Mouse (Mus musculus) limb, embryonic 14.5 days (tissue): ENCODE data around the gene Hist1h2bp. TPM values are rescaled to one million over a fixed set of nuclear protein-coding genes. Genes with fewer than 3 reads are reported as not detected.
"Not testable (repeated sequence)": the region's sequence is repeated elsewhere in the genome, so short reads cannot be mapped to it uniquely, and the experiment has no call there.

Experiments
- ATAC-seq: fragments of 200-750 bp; cut with Nextera tagmentation; 2 replicates; pipeline ENCODE4 v1.8.0; 2017; ENCODE audit warnings: low read depth, moderate number of reproducible peaks, moderate TSS enrichment; ENCODE audit not compliant: low FRiP score
- DNase-seq: peaks from one replicate; pipeline ENCODE4 v3.0.0-alpha.2; 2015; ENCODE audit warnings: low spot score
- H3K27ac ChIP-seq: fragments of 300-500 bp; sonication (generic); replicated peaks from 2 replicates; pipeline ENCODE4 v1.5.1; 2014; ENCODE audit warnings: low read depth, mild to moderate bottlenecking, low read length, moderate library complexity, mixed read lengths
- H3K27me3 ChIP-seq: fragments of 300-500 bp; sonication (generic); 2 replicates; pipeline ENCODE4 v1.6.1; 2014; ENCODE audit warnings: low read length, mixed read lengths; ENCODE audit not compliant: control insufficient read depth, insufficient read depth
- H3K36me3 ChIP-seq: fragments of 300-500 bp; sonication (generic); 2 replicates; pipeline ENCODE4 v1.6.1; 2014; ENCODE audit warnings: mild to moderate bottlenecking, low read length, moderate library complexity, mixed read lengths; ENCODE audit not compliant: control insufficient read depth, insufficient read depth
- H3K4me1 ChIP-seq: fragments of 300-500 bp; sonication (generic); 2 replicates; pipeline ENCODE4 v1.6.1; 2014; ENCODE audit warnings: antibody characterized with exemption, low read length, mixed read lengths; ENCODE audit not compliant: control insufficient read depth, insufficient read depth
- H3K4me2 ChIP-seq: fragments of 300-500 bp; sonication (generic); replicated peaks from 2 replicates; pipeline ENCODE4 v1.6.1; 2014; ENCODE audit warnings: low read depth, mild to moderate bottlenecking, low read length, moderate library complexity; ENCODE audit not compliant: severe bottlenecking
- H3K4me3 ChIP-seq: fragments of 300-500 bp; sonication (generic); replicated peaks from 2 replicates; pipeline ENCODE4 v1.5.1; 2014; ENCODE audit warnings: low read length
- H3K9ac ChIP-seq: fragments of 300-500 bp; sonication (generic); 2 replicates; pipeline ENCODE4 v1.6.1; 2014; ENCODE audit warnings: mild to moderate bottlenecking, low read depth, low read length, moderate library complexity; ENCODE audit not compliant: severe bottlenecking
- H3K9me3 ChIP-seq: fragments of 300-500 bp; sonication (generic); 2 replicates; pipeline ENCODE4 v1.6.1; 2016; ENCODE audit warnings: low read length; ENCODE audit not compliant: control insufficient read depth
- POLR2A ChIP-seq: fragments of 200-500 bp; IDR thresholded peaks from 2 replicates; pipeline ENCODE4 v1.8.0; 2012; ENCODE audit warnings: inconsistent platforms, mild to moderate bottlenecking, moderate library complexity, borderline replicate concordance; ENCODE audit not compliant: insufficient read depth, insufficient read length; ENCODE audit errors: extremely low read depth
- WGBS: fragments of 180-500 bp; shearing (Covaris S2); extraction: QIAGEN DNeasy Blood & Tissue Kit; methylation state at CpG from one replicate; pipeline ENCODE4 v1.1.7; 2014; 5-methylcytosine and 5-hydroxymethylcytosine counted together
- microRNA-seq: library from miRNA; unstranded; fragments of <30 nt; microRNA quantifications from one replicate; pipeline ENCODE4, GENCODE M21; 2016
- polyA plus RNA-seq, 2 experiments: library from polyadenylated mRNA; depleted of rRNA in 1 of 2; stranded (reverse) in 1 of 2; unstranded in 1 of 2; fragments of >200 nt; fragmentation: Nextera tagmentation in 1 of 2; extraction: Ambion mirVana in 1 of 2; gene quantifications; 2 replicates each; pipeline versions ENCODE4 v1.2.1 to v1.2.3; 2012 to 2014

Hist1h2bp gene
- polyA plus RNA-seq, 2 experiments: 1.8 to 1.9 TPM

DNA sequence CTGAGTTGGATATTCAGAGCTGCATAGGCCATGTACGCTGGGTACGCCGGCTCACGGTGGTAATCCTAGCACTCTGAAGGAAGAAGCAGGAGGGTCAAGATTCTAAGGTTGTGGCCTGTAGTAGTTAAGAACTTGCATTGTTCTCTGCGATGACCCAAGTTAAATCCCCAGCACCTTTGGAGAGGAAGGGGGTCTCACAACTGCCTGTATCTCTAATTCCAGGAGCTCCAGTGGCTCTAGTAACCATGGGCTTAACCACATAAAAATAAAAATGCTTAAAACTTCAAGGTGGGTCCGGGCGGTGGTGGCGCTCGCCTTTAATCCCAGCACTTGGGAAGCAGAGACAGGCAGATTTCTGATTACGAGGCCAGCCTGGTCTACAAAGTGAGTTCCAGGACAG is 43.1 kb downstream of the Hist1h2bp start:
- Histone ChIP-seq H3K4me3 (no peak overlapping the region), H3K9ac (no peak overlapping the region), H3K4me1 (no peaks in the 10 kb centered on the region), H3K36me3 (no peaks in the 10 kb centered on the region), H3K9me3 (no peaks in the 10 kb centered on the region), H3K27me3 (no peaks in the 10 kb centered on the region), H3K27ac (no peak overlapping the region), H3K4me2 (no peak overlapping the region)
- TF ChIP-seq POLR2A: no peak
- DNase-seq (no peak), ATAC-seq (no peak)
- 84% methylated on average over 10 of the region's 10 CpGs for WGBS

DNA sequence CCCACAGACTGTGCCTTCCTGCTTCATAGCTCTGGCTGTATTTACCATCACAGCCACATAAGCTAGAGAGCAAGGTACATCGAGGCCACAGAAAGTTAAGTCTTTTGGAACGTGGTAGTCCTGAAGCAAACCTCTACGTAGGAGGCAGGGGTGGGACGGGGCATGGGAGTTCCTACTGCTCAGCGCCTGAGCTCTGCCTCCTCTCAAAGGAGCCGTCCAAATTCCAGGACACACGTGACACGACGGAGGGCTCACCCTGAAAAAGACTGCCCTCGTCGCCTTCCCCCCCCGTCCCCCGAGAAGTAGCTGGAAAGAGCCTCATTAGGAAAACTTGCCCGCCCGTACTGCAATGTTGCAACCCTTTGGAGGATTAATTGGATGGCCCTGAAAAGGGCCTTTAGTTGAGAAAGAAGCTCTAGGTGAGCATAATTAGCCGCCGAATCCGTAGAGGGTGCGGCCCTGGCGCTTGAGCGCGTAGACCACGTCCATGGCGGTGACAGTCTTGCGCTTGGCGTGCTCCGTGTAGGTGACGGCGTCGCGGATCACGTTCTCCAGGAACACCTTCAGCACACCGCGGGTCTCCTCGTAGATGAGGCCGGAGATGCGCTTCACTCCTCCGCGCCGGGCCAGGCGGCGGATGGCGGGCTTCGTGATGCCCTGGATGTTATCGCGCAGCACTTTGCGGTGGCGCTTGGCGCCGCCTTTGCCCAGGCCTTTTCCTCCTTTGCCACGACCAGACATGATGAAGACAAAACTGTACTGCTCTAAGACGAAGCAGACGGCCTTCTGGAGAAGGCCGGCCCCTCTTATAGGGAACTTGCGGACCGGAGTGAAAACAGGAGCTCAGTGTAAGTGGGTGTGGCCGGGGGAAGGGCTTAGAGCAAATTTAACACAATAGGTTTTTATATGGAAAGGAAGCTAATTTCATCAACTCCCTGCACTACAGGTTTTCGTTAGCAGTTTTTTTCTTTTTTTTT is 44.4 kb downstream of the Hist1h2bp start, which contains the start of gene Hist1h4n:
Gene Hist1h4n (minus strand): TSS at position 779 of the 977 bp plus-strand sequence.
- H3K36me3 ChIP-seq, H3K9me3 ChIP-seq, H3K9ac ChIP-seq, DNase-seq, H3K4me1 ChIP-seq, H3K27me3 ChIP-seq, H3K27ac ChIP-seq: not testable (repeated sequence)
- peak; percentile 82 for ATAC-seq
- Histone ChIP-seq H3K4me3 (peak within 1 kb of the TSS; percentile 18), H3K4me2 (peak within 1 kb of the TSS; percentile 26; the same call in 1 of the 2 replicates)
- WGBS: 0% methylated on average over 9 of the region's 58 CpGs

DNA sequence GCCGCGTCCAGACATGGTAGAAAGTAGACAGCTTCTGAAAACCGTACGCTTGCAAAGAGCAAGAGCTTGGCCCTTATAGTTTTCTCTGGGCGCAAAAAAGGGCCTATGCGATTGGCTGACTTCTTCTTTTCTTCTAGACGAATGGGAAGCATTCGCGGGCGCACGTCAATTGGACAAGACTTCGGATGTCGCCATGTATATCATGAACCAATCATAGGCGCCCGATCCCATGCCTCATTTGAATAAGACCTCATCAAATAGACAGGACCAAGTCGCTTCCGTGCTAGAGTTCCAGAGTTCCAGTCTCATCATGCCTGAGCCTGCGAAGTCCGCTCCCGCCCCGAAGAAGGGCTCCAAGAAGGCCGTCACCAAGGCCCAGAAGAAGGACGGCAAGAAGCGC is 46.2 kb downstream of the Hist1h2bp start, which contains the start of the genes Hist1h2ap and Hist1h2br:
Gene Hist1h2ap (minus strand): TSS at position 47 of the 400 bp plus-strand sequence.
Gene Hist1h2br (plus strand): TSS at position 283 of the 400 bp plus-strand sequence.
- not testable (repeated sequence) for H3K27ac ChIP-seq, H3K4me3 ChIP-seq, H3K9ac ChIP-seq, DNase-seq, H3K4me1 ChIP-seq, H3K4me2 ChIP-seq, H3K27me3 ChIP-seq, H3K36me3 ChIP-seq, H3K9me3 ChIP-seq
- WGBS: no CpG with 5 or more reads among the region's 24 CpGs
- peak; percentile 91 for ATAC-seq

Small RNA genes lying within 50 kb of the gene (microRNA-seq; reads per million reads assigned to microRNA genes)
- not detected for gene Gm19658
- not detected for gene Gm44346
- not detected for gene Gm44454
- not detected for gene Gm44466

Other genes starting within 250 kb of the Hist1h2bp start
- not detected in 2 replicates for gene Olfr1366, start 244.7 kb upstream of the Hist1h2bp start, polyA plus RNA-seq (2012; rRNA removed)
- gene Olfr1366, start 244.7 kb upstream of the Hist1h2bp start, polyA plus RNA-seq (2014; fragmentation: Nextera tagmentation; extraction: Ambion mirVana): 0.15 and 0.30 TPM in 2 replicates
- gene Olfr1535, start 227.6 kb upstream of the Hist1h2bp start, polyA plus RNA-seq (2012; rRNA removed): not detected in 2 replicates
- not detected in 2 replicates for gene Olfr1535, start 227.6 kb upstream of the Hist1h2bp start, polyA plus RNA-seq (2014; fragmentation: Nextera tagmentation; extraction: Ambion mirVana)
- gene Olfr1364, start 205.7 kb upstream of the Hist1h2bp start, polyA plus RNA-seq (2012; rRNA removed): not detected in 2 replicates
- not detected in 2 replicates for gene Olfr1364, start 205.7 kb upstream of the Hist1h2bp start, polyA plus RNA-seq (2014; fragmentation: Nextera tagmentation; extraction: Ambion mirVana)
- not detected in 2 replicates for gene Olfr1362, start 173.4 kb upstream of the Hist1h2bp start, polyA plus RNA-seq (2012; rRNA removed)
- gene Olfr1362, start 173.4 kb upstream of the Hist1h2bp start, polyA plus RNA-seq (2014; fragmentation: Nextera tagmentation; extraction: Ambion mirVana): not detected in 2 replicates
- not detected in 2 replicates for gene Olfr11, start 144.9 kb upstream of the Hist1h2bp start, polyA plus RNA-seq (2012; rRNA removed)
- gene Olfr11, start 144.9 kb upstream of the Hist1h2bp start, polyA plus RNA-seq (2014; fragmentation: Nextera tagmentation; extraction: Ambion mirVana): not detected in 2 replicates
- not detected in 2 replicates for gene Olfr1361, start 124.1 kb upstream of the Hist1h2bp start, polyA plus RNA-seq (2012; rRNA removed)
- gene Olfr1361, start 124.1 kb upstream of the Hist1h2bp start, polyA plus RNA-seq (2014; fragmentation: Nextera tagmentation; extraction: Ambion mirVana): not detected in 2 replicates
- not detected in 2 replicates for gene Olfr1360, start 110.1 kb upstream of the Hist1h2bp start, polyA plus RNA-seq (2012; rRNA removed)
- not detected in 2 replicates for gene Olfr1360, start 110.1 kb upstream of the Hist1h2bp start, polyA plus RNA-seq (2014; fragmentation: Nextera tagmentation; extraction: Ambion mirVana)
- gene Olfr1359, start 89.3 kb upstream of the Hist1h2bp start, polyA plus RNA-seq (2012; rRNA removed): not detected in 2 replicates
- gene Olfr1359, start 89.3 kb upstream of the Hist1h2bp start, polyA plus RNA-seq (2014; fragmentation: Nextera tagmentation; extraction: Ambion mirVana): not detected in 2 replicates
- 15.9 and 20.8 TPM in 2 replicates for gene Hist1h2bl, start 71.3 kb upstream of the Hist1h2bp start, polyA plus RNA-seq (2012; rRNA removed)
- 2.4 and 4.4 TPM in 2 replicates for gene Hist1h2bl, start 71.3 kb upstream of the Hist1h2bp start, polyA plus RNA-seq (2014; fragmentation: Nextera tagmentation; extraction: Ambion mirVana)
- 17.5 and 34.8 TPM in 2 replicates for gene Hist1h2ai, start 71.0 kb upstream of the Hist1h2bp start, polyA plus RNA-seq (2012; rRNA removed)
- gene Hist1h2ai, start 71.0 kb upstream of the Hist1h2bp start, polyA plus RNA-seq (2014; fragmentation: Nextera tagmentation; extraction: Ambion mirVana): 30.7 and 38.1 TPM in 2 replicates
- 34.5 and 61.8 TPM in 2 replicates for gene Hist1h3h, start 69.8 kb upstream of the Hist1h2bp start, polyA plus RNA-seq (2012; rRNA removed)
- 18.4 and 18.6 TPM in 2 replicates for gene Hist1h3h, start 69.8 kb upstream of the Hist1h2bp start, polyA plus RNA-seq (2014; fragmentation: Nextera tagmentation; extraction: Ambion mirVana)
- gene Hist1h2bm, start 65.4 kb upstream of the Hist1h2bp start, polyA plus RNA-seq (2012; rRNA removed): 15.1 and 19.3 TPM in 2 replicates
- gene Hist1h2bm, start 65.4 kb upstream of the Hist1h2bp start, polyA plus RNA-seq (2014; fragmentation: Nextera tagmentation; extraction: Ambion mirVana): 4.8 and 6.3 TPM in 2 replicates
- 13.7 and 13.8 TPM in 2 replicates for gene Hist1h4j, start 52.4 kb upstream of the Hist1h2bp start, polyA plus RNA-seq (2012; rRNA removed)
- gene Hist1h4j, start 52.4 kb upstream of the Hist1h2bp start, polyA plus RNA-seq (2014; fragmentation: Nextera tagmentation; extraction: Ambion mirVana): 1.00 and 1.3 TPM in 2 replicates
- 22.1 and 22.3 TPM in 2 replicates for gene Hist1h4k, start 37.0 kb upstream of the Hist1h2bp start, polyA plus RNA-seq (2012; rRNA removed)
- gene Hist1h4k, start 37.0 kb upstream of the Hist1h2bp start, polyA plus RNA-seq (2014; fragmentation: Nextera tagmentation; extraction: Ambion mirVana): 1.4 and 4.0 TPM in 2 replicates
- 26.8 and 28.1 TPM in 2 replicates for gene Hist1h2ak, start 33.6 kb upstream of the Hist1h2bp start, polyA plus RNA-seq (2012; rRNA removed)
- 11.0 and 17.9 TPM in 2 replicates for gene Hist1h2ak, start 33.6 kb upstream of the Hist1h2bp start, polyA plus RNA-seq (2014; fragmentation: Nextera tagmentation; extraction: Ambion mirVana)
- 15.3 and 18.4 TPM in 2 replicates for gene Hist1h2bn, start 33.3 kb upstream of the Hist1h2bp start, polyA plus RNA-seq (2012; rRNA removed)
- gene Hist1h2bn, start 33.3 kb upstream of the Hist1h2bp start, polyA plus RNA-seq (2014; fragmentation: Nextera tagmentation; extraction: Ambion mirVana): 3.2 and 3.4 TPM in 2 replicates
- gene Hist1h1b, start 6.8 kb upstream of the Hist1h2bp start, polyA plus RNA-seq (2012; rRNA removed): 5.9 and 6.7 TPM in 2 replicates
- gene Hist1h1b, start 6.8 kb upstream of the Hist1h2bp start, polyA plus RNA-seq (2014; fragmentation: Nextera tagmentation; extraction: Ambion mirVana): 8.9 and 13.0 TPM in 2 replicates
- gene Hist1h3i, start 4.1 kb upstream of the Hist1h2bp start, polyA plus RNA-seq (2012; rRNA removed): 39.9 and 59.2 TPM in 2 replicates
- gene Hist1h3i, start 4.1 kb upstream of the Hist1h2bp start, polyA plus RNA-seq (2014; fragmentation: Nextera tagmentation; extraction: Ambion mirVana): 142 and 166 TPM in 2 replicates
- gene Hist1h2an, start 243 bp upstream of the Hist1h2bp start, polyA plus RNA-seq (2012; rRNA removed): 9.3 and 19.2 TPM in 2 replicates
- 6.1 and 8.1 TPM in 2 replicates for gene Hist1h2an, start 243 bp upstream of the Hist1h2bp start, polyA plus RNA-seq (2014; fragmentation: Nextera tagmentation; extraction: Ambion mirVana)
- gene Hist1h2bq, start 22.7 kb downstream of the Hist1h2bp start, polyA plus RNA-seq (2012; rRNA removed): 18.4 and 18.7 TPM in 2 replicates
- gene Hist1h2bq, start 22.7 kb downstream of the Hist1h2bp start, polyA plus RNA-seq (2014; fragmentation: Nextera tagmentation; extraction: Ambion mirVana): 20.2 and 24.7 TPM in 2 replicates
- not detected in 2 replicates for gene Hist1h2ao, start 23.0 kb downstream of the Hist1h2bp start, polyA plus RNA-seq (2012; rRNA removed)
- 2.1 TPM in 1 of 2 replicates, not detected in the other for gene Hist1h2ao, start 23.0 kb downstream of the Hist1h2bp start, polyA plus RNA-seq (2014; fragmentation: Nextera tagmentation; extraction: Ambion mirVana)
- gene Hist1h4m, start 24.3 kb downstream of the Hist1h2bp start, polyA plus RNA-seq (2012; rRNA removed): not detected in 2 replicates
- gene Hist1h4m, start 24.3 kb downstream of the Hist1h2bp start, polyA plus RNA-seq (2014; fragmentation: Nextera tagmentation; extraction: Ambion mirVana): not detected in 2 replicates
- 30.3 and 31.8 TPM in 2 replicates for gene Hist1h4n, start 44.7 kb downstream of the Hist1h2bp start, polyA plus RNA-seq (2012; rRNA removed)
- 15.6 and 21.5 TPM in 2 replicates for gene Hist1h4n, start 44.7 kb downstream of the Hist1h2bp start, polyA plus RNA-seq (2014; fragmentation: Nextera tagmentation; extraction: Ambion mirVana)
- 60.6 and 133 TPM in 2 replicates for gene Hist1h2ap, start 46.0 kb downstream of the Hist1h2bp start, polyA plus RNA-seq (2012; rRNA removed)
- gene Hist1h2ap, start 46.0 kb downstream of the Hist1h2bp start, polyA plus RNA-seq (2014; fragmentation: Nextera tagmentation; extraction: Ambion mirVana): 3,378 and 3,605 TPM in 2 replicates
- gene Hist1h2br, start 46.3 kb downstream of the Hist1h2bp start, polyA plus RNA-seq (2012; rRNA removed): 7.1 and 24.1 TPM in 2 replicates
- gene Hist1h2br, start 46.3 kb downstream of the Hist1h2bp start, polyA plus RNA-seq (2014; fragmentation: Nextera tagmentation; extraction: Ambion mirVana): 19.2 and 25.2 TPM in 2 replicates
- 7.5 and 8.3 TPM in 2 replicates for gene Zfp184, start 157.6 kb downstream of the Hist1h2bp start, polyA plus RNA-seq (2012; rRNA removed)
- gene Zfp184, start 157.6 kb downstream of the Hist1h2bp start, polyA plus RNA-seq (2014; fragmentation: Nextera tagmentation; extraction: Ambion mirVana): 12.7 and 17.2 TPM in 2 replicates
- gene Pom121l2, start 193.7 kb downstream of the Hist1h2bp start, polyA plus RNA-seq (2012; rRNA removed): 0.09 and 0.17 TPM in 2 replicates
- 0.11 and 0.18 TPM in 2 replicates for gene Pom121l2, start 193.7 kb downstream of the Hist1h2bp start, polyA plus RNA-seq (2014; fragmentation: Nextera tagmentation; extraction: Ambion mirVana)
- 1.1 and 1.6 TPM in 2 replicates for gene Prss16, start 222.3 kb downstream of the Hist1h2bp start, polyA plus RNA-seq (2012; rRNA removed)
- gene Prss16, start 222.3 kb downstream of the Hist1h2bp start, polyA plus RNA-seq (2014; fragmentation: Nextera tagmentation; extraction: Ambion mirVana): 0.51 and 0.57 TPM in 2 replicates
- gene Hist1h2ah, start 248.1 kb downstream of the Hist1h2bp start, polyA plus RNA-seq (2012; rRNA removed): 5.5 and 14.9 TPM in 2 replicates
- 6.5 and 22.1 TPM in 2 replicates for gene Hist1h2ah, start 248.1 kb downstream of the Hist1h2bp start, polyA plus RNA-seq (2014; fragmentation: Nextera tagmentation; extraction: Ambion mirVana)
- 24.6 and 30.5 TPM in 2 replicates for gene Hist1h2bk, start 248.4 kb downstream of the Hist1h2bp start, polyA plus RNA-seq (2012; rRNA removed)
- 6.9 and 7.1 TPM in 2 replicates for gene Hist1h2bk, start 248.4 kb downstream of the Hist1h2bp start, polyA plus RNA-seq (2014; fragmentation: Nextera tagmentation; extraction: Ambion mirVana)